Mouse (Mus musculus) gastrocnemius, postnatal 14 days (tissue): Measurements from ENCODE around the gene Eif4g3. TPM values are rescaled to one million over a fixed set of nuclear protein-coding genes. Genes with fewer than 3 reads are reported as not detected.

ENCODE experiments used
- DNase-seq: peaks from one replicate; pipeline ENCODE4 v3.0.0; 2021; ENCODE audit warnings: mixed read lengths
- intact Hi-C: fragments of 180-260 bp; cut with DNase I; formaldehyde crosslinking; loops from one replicate; pipeline ENCODE4 v1.15.1; 2025; ENCODE audit warnings: low total_unique reads
- total RNA-seq, 2 experiments: library from RNA; stranded (reverse); gene quantifications; 2 replicates each; pipeline ENCODE4 v1.2.3; 2021

Gene Eif4g3
- total RNA-seq, 2 experiments from 2014 or later = 95.2 to 98.9 TPM

- DNase-seq = no peak
- intact Hi-C loops = no loop called here
Observed at GRCm38 (mm10) chr4:138074896-138075584, 82.2 kb downstream of the Eif4g3 start.

GRCm38 (mm10) chr4:138077663-138078295, 85.0 kb downstream of the Eif4g3 start:
- no peak for DNase-seq
- intact Hi-C loops = no loop called here

GRCm38 (mm10) chr4:138079234-138079633, 86.4 kb downstream of the Eif4g3 start:
- intact Hi-C loops = no loop called here
- no peak for DNase-seq

- no peak for DNase-seq
- intact Hi-C loops = no loop called here
Observed at GRCm38 (mm10) chr4:138082466-138082865, 89.6 kb downstream of the Eif4g3 start.

- no peak for DNase-seq
- intact Hi-C loops = no loop called here
Observed at GRCm38 (mm10) chr4:138084103-138084502, 91.3 kb downstream of the Eif4g3 start.

- intact Hi-C loops = no loop called here
- DNase-seq = no peak
Observed at GRCm38 (mm10) chr4:138084851-138085573, 92.2 kb downstream of the Eif4g3 start.

- no peak for DNase-seq
- intact Hi-C loops = no loop called here
Observed at GRCm38 (mm10) chr4:138086949-138087348, 94.1 kb downstream of the Eif4g3 start.

- DNase-seq = no peak
- intact Hi-C loops = no loop called here
Observed at GRCm38 (mm10) chr4:138089512-138089911, 96.7 kb downstream of the Eif4g3 start.

GRCm38 (mm10) chr4:138091562-138092194, 98.9 kb downstream of the Eif4g3 start:
- intact Hi-C loops = no loop called here
- DNase-seq = no peak

GRCm38 (mm10) chr4:138100456-138100855, 107.6 kb downstream of the Eif4g3 start:
- intact Hi-C loops = loop anchor here (10.0 kb wide), 2 partner anchors 56 to 136 kb away; no protein-coding TSS in a partner anchor
- DNase-seq = peak; percentile 31

GRCm38 (mm10) chr4:138101795-138102194, 109.0 kb downstream of the Eif4g3 start:
- DNase-seq = no peak
- intact Hi-C loops = loop anchor here (10.0 kb wide), 2 partner anchors 57 to 137 kb away; no protein-coding TSS in a partner anchor

- intact Hi-C loops = loop anchor here (10.0 kb wide), 2 partner anchors 58 to 138 kb away; no protein-coding TSS in a partner anchor
- no peak for DNase-seq
Observed at GRCm38 (mm10) chr4:138102413-138102812, 109.6 kb downstream of the Eif4g3 start.

GRCm38 (mm10) chr4:138104967-138105366, 112.1 kb downstream of the Eif4g3 start:
- no peak for DNase-seq
- intact Hi-C loops = loop anchor here (10.0 kb wide), 2 partner anchors 60 to 140 kb away; no protein-coding TSS in a partner anchor

- peak; percentile 22 for DNase-seq
- intact Hi-C loops = loop anchor here (10.0 kb wide), 2 partner anchors 63 to 143 kb away; no protein-coding TSS in a partner anchor
Observed at GRCm38 (mm10) chr4:138107441-138108409, 114.9 kb downstream of the Eif4g3 start.

- DNase-seq = no peak
- intact Hi-C loops = loop anchor here (10.0 kb wide), 2 partner anchors 64 to 144 kb away; no protein-coding TSS in a partner anchor
Observed at GRCm38 (mm10) chr4:138108541-138108940, 115.7 kb downstream of the Eif4g3 start.

GRCm38 (mm10) chr4:138109332-138109731, 116.5 kb downstream of the Eif4g3 start:
- intact Hi-C loops = loop anchor here (10.0 kb wide), 2 partner anchors 65 to 145 kb away; no protein-coding TSS in a partner anchor
- DNase-seq = no peak

GRCm38 (mm10) chr4:138111858-138112257, 119.0 kb downstream of the Eif4g3 start:
- peak; percentile 54 for DNase-seq
- intact Hi-C loops = no loop called here

GRCm38 (mm10) chr4:138119740-138120139, 126.9 kb downstream of the Eif4g3 start:
- intact Hi-C loops = no loop called here
- DNase-seq = no peak
